Mouse (Mus musculus): ENCODE results near the gene Grin3a.

The Grin3a gene

DNA sequence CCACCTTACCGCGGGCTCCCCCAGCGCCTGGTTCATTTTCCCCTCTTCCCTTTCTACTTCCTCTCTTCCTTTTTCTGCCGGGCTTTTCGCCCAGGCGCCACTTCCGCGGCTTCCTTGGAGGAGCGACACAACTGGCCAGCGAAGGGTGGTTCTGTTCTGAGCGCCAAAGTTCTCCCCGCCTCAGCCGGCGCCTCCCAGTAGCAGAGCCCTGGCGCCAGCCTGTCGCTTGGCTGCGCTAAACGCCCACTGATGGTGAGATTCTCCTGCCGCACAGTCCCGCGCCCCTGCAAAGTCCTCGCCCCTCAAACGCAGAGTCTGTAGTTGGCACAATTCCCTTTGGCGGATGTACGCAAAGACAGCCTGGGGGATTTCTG is at the start of gene Grin3a:
Grin3a (minus strand) TSS at position 133 of the 374 bp plus-strand sequence.
- DNase-seq (ENCODE audit: low read depth, low spot score), result peak; percentile 69

DNA sequence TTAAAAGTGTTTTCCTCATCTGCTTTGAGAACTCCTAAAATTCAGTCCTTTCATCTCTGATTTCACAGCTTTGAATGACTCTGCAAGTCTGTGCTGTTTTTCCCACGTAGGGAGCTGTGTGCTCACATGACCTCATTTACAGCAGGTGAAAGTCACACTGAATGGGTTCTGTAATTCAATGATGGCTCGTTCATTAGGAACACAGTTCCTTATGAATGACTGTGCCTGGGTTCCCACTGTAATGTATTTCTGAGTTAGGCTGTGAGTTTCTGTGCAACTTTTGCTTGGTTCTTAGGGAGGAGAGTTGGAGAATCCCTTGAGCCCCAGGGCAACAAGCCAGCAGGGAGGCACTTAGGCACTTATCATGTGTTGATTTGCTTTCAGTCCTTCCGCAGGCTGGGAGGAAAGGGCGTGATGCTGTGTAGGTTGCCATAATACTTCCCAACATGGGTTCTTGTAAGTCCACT is 46.3 kb upstream of the Grin3a start:
- DNase-seq (ENCODE audit: low read depth, low spot score), result no peak

DNA sequence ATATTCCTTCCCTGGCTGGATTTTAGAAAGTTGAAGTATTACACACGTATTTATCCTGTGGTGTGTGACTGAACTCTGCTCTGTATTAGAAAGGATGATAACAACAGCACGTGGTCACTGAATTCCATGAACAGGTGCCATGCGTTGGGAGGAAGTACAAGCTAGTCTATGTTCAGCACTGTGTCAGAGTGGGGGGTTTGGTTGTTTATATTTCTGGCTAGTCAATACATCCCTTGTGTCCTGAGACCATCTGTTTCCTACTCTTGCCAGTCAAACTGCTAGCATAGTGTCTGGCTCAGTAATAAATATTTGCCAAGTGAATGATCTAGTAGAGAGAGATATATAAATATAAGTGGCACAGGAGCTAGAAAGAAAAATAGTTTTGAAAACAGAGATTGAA is 31.5 kb upstream of the Grin3a start:
- peak; percentile 18 for DNase-seq (ENCODE audit: low read depth, low spot score)

DNA sequence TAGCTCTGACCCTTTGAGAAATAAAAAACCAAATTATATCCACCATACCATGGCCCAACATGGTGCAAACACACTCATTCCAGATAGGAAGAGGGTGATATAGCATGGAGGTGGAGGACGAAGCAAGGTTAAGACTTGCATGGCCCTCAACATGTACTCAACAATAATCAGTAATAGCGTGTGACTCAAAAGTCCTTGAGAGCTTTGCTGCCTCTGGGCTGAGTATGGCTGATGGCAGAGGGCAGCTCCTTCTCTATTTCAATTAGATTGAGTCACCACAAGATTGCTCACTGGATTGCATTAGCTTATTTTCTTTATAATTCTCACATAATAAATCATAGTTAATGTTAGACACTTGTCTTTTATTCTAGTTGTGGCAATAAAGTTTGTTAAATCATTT is 15.1 kb upstream of the Grin3a start:
- DNase-seq (ENCODE audit: low read depth, low spot score), result no peak

DNA sequence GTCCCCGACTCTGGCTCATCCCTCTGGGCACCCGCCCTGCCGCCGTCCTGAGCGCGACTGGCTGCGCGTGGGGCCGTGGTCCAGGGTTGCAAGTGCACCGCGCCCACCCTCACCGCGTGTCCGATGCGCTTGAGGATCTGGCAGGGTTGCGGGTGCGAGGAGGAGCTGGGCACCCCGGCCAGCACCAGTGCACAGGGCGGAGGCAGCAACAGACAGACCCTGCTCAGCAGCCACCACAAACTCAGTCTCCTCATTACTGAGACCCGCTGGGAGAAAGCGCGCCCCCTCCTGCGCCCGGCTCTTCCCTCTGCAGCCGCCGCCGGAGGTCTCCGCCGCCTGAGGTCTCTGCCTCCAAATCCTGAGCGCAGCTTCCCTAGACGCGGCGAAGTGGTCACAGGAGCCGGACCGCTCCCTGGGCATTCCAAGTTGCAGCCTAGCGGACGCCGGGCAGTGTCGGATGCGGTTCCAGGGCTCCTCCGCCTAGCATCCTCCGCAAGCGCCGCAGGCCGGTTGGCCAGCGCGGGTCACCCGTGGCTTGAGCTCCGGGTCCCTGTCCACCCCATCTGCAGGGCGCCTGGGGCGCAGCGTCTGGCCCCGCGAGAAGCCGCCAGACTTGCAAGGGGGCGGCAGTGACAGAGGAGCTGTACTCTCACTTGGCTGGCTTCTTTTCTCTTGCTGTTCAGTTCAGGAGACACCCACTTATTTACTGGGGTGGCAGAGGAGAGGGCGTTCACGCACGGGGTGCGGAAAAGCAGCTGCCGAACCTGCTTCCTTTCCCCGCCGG is 524 bp downstream of the Grin3a start:
- DNase-seq (ENCODE audit: low read depth, low spot score), result peak; percentile 38

DNA sequence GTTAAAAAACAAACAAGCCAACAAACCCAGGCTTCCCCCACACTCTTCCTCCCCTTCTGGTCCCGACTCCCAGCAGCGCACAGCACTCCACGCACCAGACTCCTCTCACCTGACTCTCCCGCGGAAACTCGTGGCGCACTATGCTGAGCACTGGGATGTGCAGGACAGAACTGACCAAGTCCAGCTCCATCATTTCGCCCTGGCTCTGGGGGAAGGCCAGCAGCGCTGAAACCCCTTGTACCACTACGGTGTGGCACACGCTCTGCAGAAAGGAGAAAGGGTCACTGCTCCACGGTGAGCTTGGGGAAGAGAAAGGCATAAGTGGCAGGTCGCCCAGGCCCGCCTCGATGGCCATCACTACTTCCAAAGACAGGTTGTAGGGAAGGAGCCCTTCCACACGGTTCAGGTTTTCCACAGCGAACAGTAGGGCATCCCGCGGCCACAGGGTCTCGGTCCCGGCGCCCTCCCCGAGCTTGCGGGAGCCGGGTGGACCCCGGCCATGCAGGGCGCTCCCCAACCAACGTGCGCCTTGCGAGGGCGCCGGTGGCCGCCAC is 1.2 kb downstream of the Grin3a start:
- no peak for DNase-seq (ENCODE audit: low read depth, low spot score)

DNA sequence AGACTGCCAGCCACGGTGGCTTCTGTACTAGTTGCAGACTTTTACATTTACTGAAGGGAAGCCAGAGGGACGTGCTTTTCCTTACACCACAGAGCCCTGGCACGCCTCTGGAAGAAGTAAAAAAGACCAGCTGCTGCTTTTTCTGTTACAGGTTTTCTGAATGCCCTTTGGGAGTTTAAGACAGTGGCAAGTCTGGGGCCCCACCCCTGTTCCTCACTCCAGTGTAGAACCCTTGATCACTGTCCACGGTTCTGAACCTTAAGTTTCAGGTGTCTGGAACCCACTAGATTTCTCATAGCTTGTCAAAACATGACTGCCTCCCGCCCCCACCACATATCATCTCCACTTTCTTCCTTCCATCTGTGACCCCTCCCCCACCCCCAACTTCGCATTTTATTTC is 1.8 kb downstream of the Grin3a start:
- peak; percentile 36 for DNase-seq (ENCODE audit: low read depth, low spot score)

DNA sequence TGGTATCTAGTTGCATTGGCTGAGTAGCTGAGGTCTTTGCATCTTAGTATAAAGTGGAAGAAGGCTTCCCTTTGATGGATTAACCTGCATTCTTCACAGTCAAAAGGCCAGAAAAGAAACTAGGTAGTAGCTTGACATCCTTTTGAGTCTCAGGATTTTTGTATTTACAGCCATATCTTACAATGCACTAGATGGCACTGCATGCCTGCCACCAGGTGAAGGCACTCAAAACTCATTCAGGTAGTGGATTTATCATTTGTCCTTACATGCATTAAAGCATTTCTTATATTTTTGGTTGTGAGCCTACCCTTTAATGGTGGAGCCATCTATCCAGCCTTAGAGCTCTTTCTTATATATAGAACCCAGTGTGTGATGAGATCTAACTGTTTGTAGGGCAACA is 13.5 kb downstream of the Grin3a start:
- DNase-seq (ENCODE audit: low read depth, low spot score), result no peak

DNA sequence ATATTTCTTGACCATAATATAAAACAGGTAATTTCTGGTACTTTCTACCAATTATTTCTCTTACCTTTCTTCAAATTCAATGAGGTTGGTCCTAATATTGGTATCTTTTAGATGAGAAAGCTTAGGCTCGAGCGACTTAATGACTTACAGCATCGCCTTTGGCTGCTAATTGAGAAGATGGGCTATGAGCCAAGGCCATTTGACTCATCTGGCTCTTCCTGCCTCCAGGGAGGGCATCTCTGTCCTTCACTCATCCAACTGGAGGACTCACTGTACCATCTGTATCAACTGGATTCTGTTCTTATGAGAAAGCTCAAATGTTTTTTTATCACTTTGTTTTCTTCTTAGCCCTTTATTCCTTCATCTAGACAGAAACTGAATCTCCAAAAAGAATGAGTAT is 31.7 kb downstream of the Grin3a start:
- DNase-seq (ENCODE audit: low read depth, low spot score), result no peak

DNA sequence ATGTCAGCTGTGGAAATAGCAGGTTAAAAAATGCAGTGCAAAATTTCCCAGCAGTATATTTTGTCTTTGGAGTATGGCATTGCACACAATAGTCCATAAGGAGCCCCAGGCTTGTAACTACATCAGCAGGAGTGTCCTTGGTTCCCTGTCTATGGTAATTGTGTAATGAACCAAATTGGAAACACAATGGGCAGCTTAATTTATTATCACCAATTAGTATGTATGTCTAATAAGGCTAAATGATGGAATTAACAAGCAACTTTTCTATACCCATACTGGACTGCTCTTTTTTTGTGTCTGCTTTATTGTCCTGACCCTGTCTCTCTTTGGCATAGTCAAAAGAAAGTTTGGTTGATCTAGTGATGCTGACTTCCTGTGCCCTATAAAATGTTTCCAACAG is 38.8 kb downstream of the Grin3a start:
- no peak for DNase-seq (ENCODE audit: low read depth, low spot score)

DNA sequence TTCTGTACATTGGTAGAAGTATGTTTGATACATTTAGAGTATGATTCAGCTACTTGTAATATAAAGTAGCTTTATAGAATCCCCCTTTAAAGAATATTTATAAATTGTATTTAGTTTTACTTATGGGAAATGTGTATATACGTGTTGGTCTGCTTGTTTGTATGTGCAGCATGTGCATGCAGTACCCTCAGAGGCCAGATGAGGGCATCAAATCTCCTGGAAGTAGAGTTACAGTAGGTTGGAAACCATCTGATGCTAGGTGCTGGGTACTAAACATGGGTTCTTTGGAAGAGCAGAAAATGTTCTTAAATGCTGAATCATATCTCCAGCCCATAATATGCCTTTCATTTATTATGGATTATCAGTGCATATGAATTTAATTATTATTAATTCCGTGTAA is 46.2 kb downstream of the Grin3a start:
- no peak for DNase-seq (ENCODE audit: low read depth, low spot score)

DNA sequence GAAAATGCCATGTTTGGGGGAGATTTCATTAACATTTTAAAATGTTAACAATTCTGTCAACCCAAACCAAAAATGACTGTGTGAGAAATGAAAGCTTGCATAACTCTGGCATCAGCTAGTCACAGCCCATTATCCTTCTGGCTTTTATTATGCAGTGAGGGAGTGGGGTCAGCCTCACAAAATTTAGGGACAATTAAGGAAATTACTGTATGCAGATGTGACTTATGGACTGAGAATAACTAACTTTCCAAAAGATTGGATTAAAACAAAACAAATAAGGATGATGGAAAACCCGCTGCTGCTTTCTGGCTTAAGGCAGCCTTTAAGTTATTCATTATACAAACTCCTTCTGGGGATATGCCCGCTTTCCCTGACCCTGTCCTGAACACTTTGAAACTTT is 56.6 kb downstream of the Grin3a start:
- DNase-seq (ENCODE audit: low read depth, low spot score), result no peak

DNA sequence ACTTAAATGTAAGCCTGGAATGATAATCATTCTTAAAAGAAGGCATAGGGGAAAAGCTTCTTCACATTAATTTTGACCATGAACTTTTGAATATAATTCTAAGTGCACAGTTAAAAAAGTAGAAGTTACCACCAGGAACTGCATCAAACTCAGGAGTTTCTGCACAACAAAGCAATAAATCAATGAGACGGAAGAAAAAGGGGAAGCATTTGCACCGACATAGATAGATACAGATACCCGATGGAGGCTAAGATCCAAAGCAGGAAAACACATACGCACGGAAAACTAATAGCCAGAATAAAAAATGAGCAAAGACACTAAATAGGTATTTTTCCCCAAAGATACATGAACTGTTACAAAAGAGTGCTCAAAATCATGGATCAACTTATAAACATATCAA is 102.7 kb downstream of the Grin3a start:
- DNase-seq (ENCODE audit: low read depth, low spot score), result no peak

DNA sequence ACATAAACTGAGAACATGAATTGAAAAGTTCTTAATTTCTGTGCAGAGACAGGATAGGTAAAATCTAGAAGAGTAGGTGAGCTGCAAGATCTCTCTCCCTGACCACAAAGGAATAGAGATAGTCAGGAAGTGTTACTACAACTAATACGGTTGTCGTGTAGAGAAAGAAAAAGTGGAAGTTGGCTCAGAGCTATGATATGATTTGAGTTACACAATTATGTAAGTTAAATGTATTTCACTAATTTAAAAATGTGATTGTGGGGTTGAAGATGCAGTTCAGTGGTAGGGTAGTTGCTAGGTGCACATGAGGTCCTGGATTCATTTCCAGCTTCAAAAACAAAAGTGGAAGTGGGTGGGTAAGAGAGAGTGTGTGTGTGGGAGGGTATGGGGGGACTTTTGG is 103.6 kb downstream of the Grin3a start:
- no peak for DNase-seq (ENCODE audit: low read depth, low spot score)

DNA sequence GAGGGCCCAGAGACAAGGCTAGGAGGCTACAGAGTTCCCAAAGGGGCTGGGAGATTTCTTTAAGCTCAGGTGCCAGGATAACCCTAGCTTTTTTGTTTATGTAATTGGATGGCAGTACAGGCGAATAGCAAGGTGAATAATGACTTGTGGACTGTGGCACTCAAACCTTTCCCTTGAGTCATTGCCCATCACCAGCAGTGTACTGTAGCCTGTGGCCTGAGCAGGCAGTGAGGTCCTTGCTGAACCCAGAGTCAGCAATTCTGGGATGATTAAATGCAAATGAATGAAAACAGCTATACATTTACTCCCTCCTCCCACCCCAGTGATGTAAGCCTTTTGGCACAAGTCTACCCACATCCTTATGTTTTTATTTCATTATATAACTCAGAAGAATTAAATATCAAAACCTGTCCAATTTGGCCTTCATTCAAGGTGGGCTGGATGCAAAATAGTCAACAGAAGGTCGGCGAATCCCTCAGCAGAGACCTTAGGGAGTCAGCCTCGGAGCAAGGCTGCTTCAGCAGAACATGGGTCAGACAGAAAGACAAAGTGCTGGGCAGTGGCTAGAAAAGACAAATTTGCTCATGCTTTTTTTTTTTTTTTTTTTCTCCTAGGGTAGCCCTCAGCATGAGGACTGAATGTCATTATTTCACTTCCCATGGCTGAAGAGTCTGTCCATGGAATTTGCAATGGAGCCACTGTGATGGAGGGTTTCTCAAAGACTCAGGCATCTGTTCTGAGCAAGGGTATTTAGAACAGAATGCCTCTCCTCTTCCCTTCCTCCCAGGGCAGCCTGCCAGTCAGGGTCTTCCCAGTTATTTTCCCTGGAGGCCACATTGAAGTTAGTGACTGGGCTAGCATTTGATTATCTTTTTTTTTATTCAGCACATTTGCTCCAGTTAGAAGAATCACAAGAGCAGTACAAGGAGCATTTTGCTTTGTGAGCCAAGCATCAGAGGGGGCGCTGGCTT is 104.5 kb downstream of the Grin3a start:
- DNase-seq (ENCODE audit: low read depth, low spot score), result no peak

DNA sequence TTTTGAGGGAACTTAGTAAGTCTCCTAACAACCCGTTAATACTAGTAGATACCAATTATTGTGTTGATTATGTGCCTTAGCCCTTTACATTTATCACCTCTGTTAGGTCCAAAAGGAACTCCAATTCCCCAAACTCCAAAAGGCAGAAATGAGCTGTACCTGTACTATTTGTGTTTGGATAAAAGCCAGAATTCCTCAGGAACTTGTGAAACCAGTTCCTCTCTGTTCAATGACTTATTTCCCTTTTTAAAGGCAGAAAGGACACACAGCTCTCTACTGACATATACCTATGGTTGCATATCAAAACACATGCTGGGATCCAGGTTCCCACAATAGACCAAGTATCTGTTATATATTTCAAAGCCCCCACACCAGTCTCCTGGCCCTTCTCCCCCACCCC is 106.0 kb downstream of the Grin3a start:
- DNase-seq (ENCODE audit: low read depth, low spot score), result no peak

DNA sequence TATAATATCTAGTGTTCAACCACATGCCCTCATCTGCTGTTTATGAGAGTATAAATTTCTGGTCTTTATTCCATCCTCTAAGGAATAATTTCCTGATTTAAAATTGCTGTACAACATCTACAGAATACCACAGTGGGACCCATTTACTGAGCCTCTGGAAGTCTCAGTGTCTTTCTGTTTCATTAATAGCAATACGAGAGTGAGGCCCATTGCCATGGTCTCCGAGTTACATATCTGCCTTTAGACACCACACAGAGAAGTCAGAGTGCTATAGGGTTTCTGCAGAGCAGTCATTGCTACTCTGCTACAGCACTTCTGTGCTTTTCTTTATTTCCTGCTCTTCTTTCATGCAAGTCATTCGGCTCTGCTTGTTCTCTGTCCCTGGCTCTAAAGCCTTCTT is 116.2 kb downstream of the Grin3a start:
- DNase-seq (ENCODE audit: low read depth, low spot score), result no peak

DNA sequence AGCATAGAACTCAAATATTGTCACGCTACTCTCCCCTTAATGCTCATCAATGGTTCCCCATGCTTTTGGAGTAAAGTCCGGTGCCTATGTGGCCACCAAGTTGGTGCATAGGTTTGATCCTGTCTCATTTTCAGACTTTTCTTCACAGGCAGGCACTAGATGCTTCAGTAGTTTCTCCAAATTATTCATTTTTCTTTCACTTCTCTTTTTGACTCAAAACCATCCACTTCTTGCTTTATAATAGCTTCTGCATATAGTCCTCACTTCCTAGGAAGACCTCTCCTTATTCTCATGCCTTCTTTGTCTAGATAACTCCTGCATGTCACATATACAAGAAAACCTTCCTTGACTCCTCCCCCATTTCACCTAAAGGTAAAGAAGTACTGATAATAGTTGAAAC is 121.6 kb downstream of the Grin3a start:
- DNase-seq (ENCODE audit: low read depth, low spot score), result no peak

DNA sequence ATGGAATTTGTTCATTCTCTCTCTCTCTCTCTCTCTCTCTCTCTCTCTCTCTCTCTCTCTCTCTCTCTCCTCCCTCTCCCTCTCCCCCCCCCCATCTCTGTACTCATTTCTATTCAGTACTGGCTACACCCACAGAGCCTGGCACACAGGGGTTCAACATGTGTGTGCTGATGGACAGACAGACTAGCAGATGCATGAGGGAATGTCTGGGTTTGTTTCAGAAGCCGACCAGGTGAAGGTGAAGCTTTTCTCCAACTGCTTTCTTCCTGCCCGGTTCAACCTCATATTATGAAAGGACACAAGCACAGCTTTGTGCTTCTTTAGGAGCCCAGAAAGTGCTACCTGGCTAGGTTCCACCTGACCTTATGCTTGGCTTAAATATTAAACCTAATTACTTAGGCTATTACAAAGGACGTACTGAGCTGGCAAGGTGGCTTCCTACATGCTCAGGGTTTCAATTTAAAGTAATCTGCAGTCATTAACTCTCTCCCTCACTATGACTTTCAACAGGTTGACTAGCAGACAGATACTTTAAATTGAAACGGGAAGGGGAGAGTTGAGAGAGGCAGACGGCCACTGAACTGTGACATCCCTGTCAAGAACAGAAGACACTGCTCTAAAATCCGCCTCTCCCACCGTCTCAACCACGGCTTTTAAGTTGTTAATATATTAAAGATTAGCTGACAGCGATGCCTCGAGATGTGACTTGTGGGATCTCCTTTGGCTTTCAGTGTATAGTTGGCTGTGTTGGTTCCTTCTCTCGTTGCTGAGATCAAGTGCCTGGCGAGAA is 153.9 kb downstream of the Grin3a start:
- DNase-seq (ENCODE audit: low read depth, low spot score), result no peak

DNA sequence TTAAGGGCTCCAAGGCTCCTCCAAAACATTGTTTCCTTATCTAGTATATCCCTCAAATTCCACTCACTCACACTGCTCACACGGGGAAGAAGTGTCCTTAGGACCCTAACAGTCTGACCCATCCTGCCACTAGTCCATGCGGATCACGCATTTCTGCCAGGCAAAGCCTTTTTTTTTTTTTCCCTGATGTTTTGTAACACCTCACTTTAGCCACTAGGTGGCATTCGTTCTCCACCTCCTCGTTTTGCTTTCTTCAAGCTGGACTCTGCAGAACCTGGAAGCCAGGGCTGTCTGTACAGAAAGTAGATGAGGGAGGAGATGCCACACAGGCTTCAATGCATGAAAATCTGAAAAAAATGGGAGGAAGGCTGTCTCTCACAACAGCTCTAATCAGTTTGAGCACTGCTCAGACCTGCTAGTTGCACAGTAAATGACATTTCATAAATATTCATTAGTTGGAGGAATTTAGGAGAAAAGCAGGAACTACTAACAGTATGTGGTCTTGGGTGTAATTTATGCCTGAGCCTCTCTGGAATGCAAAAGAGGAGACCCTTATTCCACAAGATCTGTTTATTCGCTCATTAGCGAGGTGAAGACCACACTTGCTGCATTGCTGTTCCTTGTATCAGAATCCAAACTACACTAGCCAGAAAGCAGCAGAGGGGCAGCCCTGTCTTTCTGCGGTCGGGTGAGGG is 156.8 kb downstream of the Grin3a start:
- DNase-seq (ENCODE audit: low read depth, low spot score), result peak; percentile 79

DNA sequence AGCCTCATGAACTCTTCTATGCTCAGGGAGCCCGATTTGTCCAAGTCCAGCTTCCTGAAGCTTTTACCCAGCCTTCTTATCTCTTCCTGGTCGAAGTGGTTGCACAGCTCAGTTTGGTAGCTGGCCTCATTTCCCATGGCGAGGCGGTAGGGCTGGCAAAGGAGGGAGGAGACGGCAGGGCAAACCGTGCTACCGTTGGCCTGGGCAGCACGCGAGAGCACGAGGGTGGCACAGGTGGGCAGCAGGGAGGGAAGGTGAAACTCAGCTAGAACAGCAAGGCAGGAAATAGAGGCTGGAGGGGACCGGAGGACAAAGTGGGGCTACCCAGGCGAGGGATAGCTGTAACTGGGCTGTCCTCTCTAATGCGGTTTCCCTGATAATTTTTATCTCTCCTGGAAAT is 163.7 kb downstream of the Grin3a start, which contains the start of gene Ppp3r2:
Ppp3r2 (minus strand) TSS at position 213 of the 400 bp plus-strand sequence.
- no peak for DNase-seq (ENCODE audit: low read depth, low spot score)
